21 mouse cellular contexts compared by ENCODE assay signal in genomic region chr5:144688371-144688770, GRCm38 (mm10).
A peak's percentile ranks its signal among the peaks of the same experiment; 100 is the strongest.
DNase-seq lines count a peak whose midpoint lies in the region; ATAC-seq and TF ChIP-seq lines count a peak whose summit lies in the region.
"Had no signal": no experiment of that assay in that cellular context is flagged by ENCODE, and none has a peak within 500 bp of the region (broad histone marks: within the 10 kb centered on the region; RNA-seq: fewer than 3 reads in every experiment).

No protein-coding gene starts in this region.

- H3K27me3 ChIP-seq in cerebellum, adult 2 months (ENCODE audit: control insufficient read depth, insufficient read depth, low read length): no peaks in the 10 kb centered on the region; the same call in 1 of the 2 replicates
- no peaks in the 10 kb centered on the region for H3K27me3 ChIP-seq in heart, embryonic 10.5 days (ENCODE audit: insufficient read depth, poor library complexity, severe bottlenecking)
- H3K27me3 ChIP-seq in midbrain, postnatal 0 days (ENCODE audit: insufficient read depth, low read length): no peaks in the 10 kb centered on the region
- H3K27me3 ChIP-seq in midbrain, embryonic 15.5 days (replicated peaks): no peaks in the 10 kb centered on the region
- H3K27me3 ChIP-seq: CH12.LX; embryonic facial prominence, embryonic 13.5 days; heart, embryonic 15.5 days; intestine, embryonic 15.5 days; liver, embryonic 13.5 days; neural tube, embryonic 12.5 days had no signal

- no peak for TF ChIP-seq CTCF in cerebellum, adult 2 months (IDR thresholded peaks at IDR 0.05; ENCODE audit: borderline replicate concordance, insufficient read depth, low read depth, low read length)
- TF ChIP-seq CTCF in midbrain, postnatal 0 days (IDR thresholded peaks at IDR 0.05): no peak

- no peak for ATAC-seq in midbrain, postnatal 0 days (ENCODE audit: low FRiP score)
- no peak for ATAC-seq in midbrain, embryonic 15.5 days (replicated peaks)
- ATAC-seq: intestine, embryonic 15.5 days; lung, postnatal 0 days had no signal

- H3K9ac ChIP-seq in midbrain, postnatal 0 days (replicated peaks; ENCODE audit: low read length, poor library complexity, severe bottlenecking): no peak overlapping the region
- H3K9ac ChIP-seq in midbrain, embryonic 15.5 days: no peak overlapping the region
- H3K9ac ChIP-seq: embryonic facial prominence, embryonic 13.5 days; heart, embryonic 15.5 days; intestine, embryonic 15.5 days; liver, embryonic 13.5 days; neural tube, embryonic 12.5 days had no signal

- no peak overlapping the region for H3K27ac ChIP-seq in cerebellum, adult 2 months (ENCODE audit: insufficient read depth, low read length)
- no peak overlapping the region for H3K27ac ChIP-seq in heart, embryonic 10.5 days
- H3K27ac ChIP-seq in midbrain, postnatal 0 days (ENCODE audit: low read depth, low read length): no peak overlapping the region
- H3K27ac ChIP-seq in midbrain, embryonic 15.5 days: no peak overlapping the region
- H3K27ac ChIP-seq: embryonic facial prominence, embryonic 13.5 days; forebrain, embryonic 10.5 days; heart, embryonic 15.5 days; intestine, embryonic 15.5 days; layer of hippocampus, adult 2 months; liver, embryonic 13.5 days; neural tube, embryonic 12.5 days had no signal

- no peak for TF ChIP-seq POLR2A in cerebellum, adult 2 months (IDR thresholded peaks at IDR 0.05; ENCODE audit: borderline replicate concordance, insufficient read depth, low read length)

- 12% methylated on average over 4 of the region's 4 CpGs for WGBS in cerebellum, adult 2 months
- 74% methylated on average over 4 of the region's 4 CpGs for WGBS in heart, embryonic 10.5 days
- WGBS in midbrain, postnatal 0 days: 50% methylated on average over 4 of the region's 4 CpGs
- 52% methylated on average over 4 of the region's 4 CpGs for WGBS in midbrain, embryonic 15.5 days

- no peak overlapping the region for H3K4me3 ChIP-seq in cerebellum, adult 2 months (replicated peaks; ENCODE audit: insufficient read depth, low read depth, low read length)
- H3K4me3 ChIP-seq in heart, embryonic 10.5 days: no peak overlapping the region
- H3K4me3 ChIP-seq in midbrain, postnatal 0 days (ENCODE audit: low read depth, low read length): no peak overlapping the region
- H3K4me3 ChIP-seq in midbrain, embryonic 15.5 days: no peak overlapping the region
- H3K4me3 ChIP-seq: embryonic facial prominence, embryonic 13.5 days; forebrain, embryonic 10.5 days; heart, embryonic 15.5 days; intestine, embryonic 15.5 days; layer of hippocampus, adult 2 months; liver, embryonic 13.5 days; megakaryocyte, embryonic 14.5 days; neural tube, embryonic 12.5 days had no signal

- H3K4me1 ChIP-seq in cerebellum, adult 2 months (ENCODE audit: control insufficient read depth, insufficient read depth, low read length): peaks cover 9% of the 10 kb centered on the region
- H3K4me1 ChIP-seq in heart, embryonic 10.5 days: no peaks in the 10 kb centered on the region
- no peaks in the 10 kb centered on the region for H3K4me1 ChIP-seq in midbrain, postnatal 0 days (ENCODE audit: insufficient read depth, low read length)
- peaks cover 6% of the 10 kb centered on the region; the same call in 1 of the 2 replicates for H3K4me1 ChIP-seq in midbrain, embryonic 15.5 days
- H3K4me1 ChIP-seq: heart, embryonic 15.5 days; intestine, embryonic 15.5 days; liver, embryonic 13.5 days; megakaryocyte, embryonic 14.5 days had no signal

- H3K4me2 ChIP-seq in midbrain, postnatal 0 days (ENCODE audit: low read depth, low read length, poor library complexity, severe bottlenecking): no peak overlapping the region
- H3K4me2 ChIP-seq in midbrain, embryonic 15.5 days: no peak overlapping the region
- H3K4me2 ChIP-seq: embryonic facial prominence, embryonic 13.5 days; heart, embryonic 15.5 days; intestine, embryonic 15.5 days; liver, embryonic 13.5 days; neural tube, embryonic 12.5 days had no signal

- no peaks in the 10 kb centered on the region for H3K9me3 ChIP-seq in heart, embryonic 10.5 days
- no peaks in the 10 kb centered on the region for H3K9me3 ChIP-seq in midbrain, postnatal 0 days (ENCODE audit: low read length)
- H3K9me3 ChIP-seq in midbrain, embryonic 15.5 days: no peaks in the 10 kb centered on the region
- H3K9me3 ChIP-seq: embryonic facial prominence, embryonic 13.5 days; forebrain, embryonic 10.5 days; heart, embryonic 15.5 days; intestine, embryonic 15.5 days; liver, embryonic 13.5 days; neural tube, embryonic 12.5 days had no signal

- intact Hi-C loops in heart, postnatal 10 days (cut with DNase I): no loop called here

- peak; percentile 44 to 57 for DNase-seq in cerebellum, postnatal 14 days
- DNase-seq in cerebellum, adult 2 months: no peak
- DNase-seq in heart, postnatal 10 days: peak; percentile 9 to 15
- no peak for DNase-seq in heart, embryonic 10.5 days (ENCODE audit: low spot score)
- peak; percentile 27 for DNase-seq in kidney, postnatal 10 days
- DNase-seq in kidney, adult 11 months: no peak
- DNase-seq in midbrain, postnatal 0 days (ENCODE audit: low spot score): peak; percentile 31
- DNase-seq: adrenal gland, adult 8-10 months; cerebellum, adult 18-20 months; gastrocnemius, postnatal 36 days; liver, embryonic 13.5 days had no signal

- no peaks in the 10 kb centered on the region for H3K36me3 ChIP-seq in heart, embryonic 10.5 days
- H3K36me3 ChIP-seq in midbrain, postnatal 0 days (ENCODE audit: insufficient read depth, low read length): no peaks in the 10 kb centered on the region
- no peaks in the 10 kb centered on the region for H3K36me3 ChIP-seq in midbrain, embryonic 15.5 days (replicated peaks)
- H3K36me3 ChIP-seq: embryonic facial prominence, embryonic 13.5 days; forebrain, embryonic 10.5 days; heart, embryonic 15.5 days; intestine, embryonic 15.5 days; liver, embryonic 13.5 days; neural tube, embryonic 12.5 days had no signal

Comparison
In these comparisons a context has a peak if more than half of its experiments do, and no peak if none do; other contexts are left out.
1. DNase-seq: peak in cerebellum, postnatal 14 days (2 of 2), heart, postnatal 10 days (2 of 2), kidney, postnatal 10 days (single experiment) and midbrain, postnatal 0 days (single experiment); none in cerebellum, adult 2 months (0 of 2), heart, embryonic 10.5 days (single experiment) and kidney, adult 11 months (single experiment).